Mouse (Mus musculus) thymus, postnatal 10 days (tissue): Measurements from ENCODE around the gene Cdc42ep2.

Experiments
- DNase-seq, 2 experiments: peaks; one replicate each; pipeline ENCODE4 v3.0.0; 2021; ENCODE audit warnings: low spot score in 2 of 2

Cdc42ep2 gene

GRCm38 (mm10) chr19:5924713-5925093 lies at the start of gene Cdc42ep2:
TSS of gene Cdc42ep2 (minus strand) at chr19:5924816.
- peak; percentile 87 to 94 for DNase-seq

GRCm38 (mm10) chr19:5967664-5968063 lies 43.0 kb upstream of the Cdc42ep2 start:
- no peak for DNase-seq

- DNase-seq = no peak
Observed at GRCm38 (mm10) chr19:5966786-5967185, 42.2 kb upstream of the Cdc42ep2 start.

- no peak for DNase-seq
Observed at GRCm38 (mm10) chr19:5965910-5966309, 41.3 kb upstream of the Cdc42ep2 start.

- DNase-seq = peak; percentile 53 to 77
Observed at GRCm38 (mm10) chr19:5965280-5965679, 40.7 kb upstream of the Cdc42ep2 start.

- DNase-seq = no peak
Observed at GRCm38 (mm10) chr19:5964804-5965203, 40.2 kb upstream of the Cdc42ep2 start.

- peak; percentile 85 to 90 for DNase-seq
Observed at GRCm38 (mm10) chr19:5963883-5964562, 39.4 kb upstream of the Cdc42ep2 start, which contains the start of gene Pola2. TSS of gene Pola2 (minus strand) at chr19:5964202.

- no peak for DNase-seq
Observed at GRCm38 (mm10) chr19:5962651-5963050, 38.0 kb upstream of the Cdc42ep2 start.

- no peak for DNase-seq
Observed at GRCm38 (mm10) chr19:5957371-5957770, 32.8 kb upstream of the Cdc42ep2 start.

GRCm38 (mm10) chr19:5956685-5957084 lies 32.1 kb upstream of the Cdc42ep2 start:
- peak in 1 of 2 experiments; percentile 77 for DNase-seq

- no peak for DNase-seq
Observed at GRCm38 (mm10) chr19:5955704-5956670, 31.4 kb upstream of the Cdc42ep2 start.

GRCm38 (mm10) chr19:5954936-5955335 lies 30.3 kb upstream of the Cdc42ep2 start:
- DNase-seq = no peak

- no peak for DNase-seq
Observed at GRCm38 (mm10) chr19:5954031-5954710, 29.6 kb upstream of the Cdc42ep2 start.

- no peak for DNase-seq
Observed at GRCm38 (mm10) chr19:5953201-5953770, 28.7 kb upstream of the Cdc42ep2 start.

GRCm38 (mm10) chr19:5952071-5952691 lies 27.6 kb upstream of the Cdc42ep2 start:
- no peak for DNase-seq

GRCm38 (mm10) chr19:5951631-5952030 lies 27.0 kb upstream of the Cdc42ep2 start:
- DNase-seq = no peak

- DNase-seq = no peak
Observed at GRCm38 (mm10) chr19:5950218-5950617, 25.6 kb upstream of the Cdc42ep2 start.

GRCm38 (mm10) chr19:5945891-5946290 lies 21.3 kb upstream of the Cdc42ep2 start:
- DNase-seq = no peak

- no peak for DNase-seq
Observed at GRCm38 (mm10) chr19:5945027-5945426, 20.4 kb upstream of the Cdc42ep2 start.

GRCm38 (mm10) chr19:5944145-5944544 lies 19.5 kb upstream of the Cdc42ep2 start:
- no peak for DNase-seq

- DNase-seq = no peak
Observed at GRCm38 (mm10) chr19:5943404-5943803, 18.8 kb upstream of the Cdc42ep2 start.
